Mouse (Mus musculus): ENCODE data around the gene Spns2. TPM values are rescaled to one million over a fixed set of nuclear protein-coding genes. Genes with fewer than 3 reads are reported as not detected.

The Spns2 gene
- polyA plus RNA-seq, 1 experiment from 2014 or later: 2.4 TPM

Other genes with a start within 250 kb of the Spns2 start
- 0.15 and 0.26 TPM in 2 replicates for gene Slc13a5, start 222.7 kb downstream of the Spns2 start, polyA plus RNA-seq (2014; fragmentation: Nextera tagmentation; extraction: Ambion mirVana)
- 4.2 and 4.8 TPM in 2 replicates for gene Xaf1, start 188.3 kb downstream of the Spns2 start, polyA plus RNA-seq (2014; fragmentation: Nextera tagmentation; extraction: Ambion mirVana)
- gene Fbxo39, start 175.5 kb downstream of the Spns2 start, polyA plus RNA-seq (2014; fragmentation: Nextera tagmentation; extraction: Ambion mirVana): not detected in 2 replicates
- gene Tekt1, start 127.5 kb downstream of the Spns2 start, polyA plus RNA-seq (2014; fragmentation: Nextera tagmentation; extraction: Ambion mirVana): 5.8 and 8.3 TPM in 2 replicates
- gene Smtnl2, start 78.2 kb downstream of the Spns2 start, polyA plus RNA-seq (2014; fragmentation: Nextera tagmentation; extraction: Ambion mirVana): 30.0 and 56.1 TPM in 2 replicates
- 0.31 and 0.76 TPM in 2 replicates for gene Ggt6, start 54.4 kb downstream of the Spns2 start, polyA plus RNA-seq (2014; fragmentation: Nextera tagmentation; extraction: Ambion mirVana)
- 129 and 173 TPM in 2 replicates for gene Mybbp1a, start 48.5 kb downstream of the Spns2 start, polyA plus RNA-seq (2014; fragmentation: Nextera tagmentation; extraction: Ambion mirVana)
- 0.20 and 0.29 TPM in 2 replicates for gene Spns3, start 60.6 kb upstream of the Spns2 start, polyA plus RNA-seq (2014; fragmentation: Nextera tagmentation; extraction: Ambion mirVana)
- 68.1 and 82.1 TPM in 2 replicates for gene Ube2g1, start 117.4 kb upstream of the Spns2 start, polyA plus RNA-seq (2014; fragmentation: Nextera tagmentation; extraction: Ambion mirVana)
- 13.4 and 35.3 TPM in 2 replicates for gene Ankfy1, start 200.1 kb upstream of the Spns2 start, polyA plus RNA-seq (2014; fragmentation: Nextera tagmentation; extraction: Ambion mirVana)